Mouse (Mus musculus): ENCODE measurements around the gene Olfr772.
"Not testable (repeated sequence)": the region's sequence is repeated elsewhere in the genome, so short reads cannot be mapped to it uniquely, and the experiment has no call there.

Olfr772 gene

GRCm38 (mm10) chr10:129177821-129178220, at the start of gene Olfr772:
Gene Olfr772, minus strand, starts transcription at chr10:129177921.
- DNase-seq (ENCODE audit: low spot score in 2 of 2) = not testable (repeated sequence)

- not testable (repeated sequence) for DNase-seq (ENCODE audit: low spot score in 2 of 2)
Observed at GRCm38 (mm10) chr10:129187319-129187718, 9.6 kb upstream of the Olfr772 start, which contains the start of gene Olfr773. Gene Olfr773, minus strand, starts transcription at chr10:129187419.

- DNase-seq (ENCODE audit: low spot score in 2 of 2) = no peak
Observed at GRCm38 (mm10) chr10:129164651-129165050, 13.1 kb downstream of the Olfr772 start, which contains the start of gene Olfr771. Gene Olfr771, minus strand, starts transcription at chr10:129164751.

GRCm38 (mm10) chr10:129138898-129139297, 38.8 kb downstream of the Olfr772 start, which contains the start of gene Olfr770:
Gene Olfr770, minus strand, starts transcription at chr10:129138998.
- no peak for DNase-seq (ENCODE audit: low spot score in 2 of 2)
